Mouse (Mus musculus): ENCODE measurements around the gene Faim2. TPM values are rescaled to one million over a fixed set of nuclear protein-coding genes. Genes with fewer than 3 reads are reported as not detected.

Faim2 gene
- total RNA-seq (2021): under 1 TPM in 1 of 2 experiments, not detected in 1; 0.11 TPM

- no peak for DNase-seq (ENCODE audit: low spot score)
- intact Hi-C loops (cut with DNase I): no loop called here
Measured at GRCm38 (mm10) chr15:99527629-99528353, at the start of gene Faim2. Faim2 (minus strand) TSS chr15:99528165.

GRCm38 (mm10) chr15:99569123-99569522 is 41.2 kb upstream of the Faim2 start:
- no peak for DNase-seq (ENCODE audit: low spot score)
- intact Hi-C loops (cut with DNase I): no loop called here

- DNase-seq (ENCODE audit: low spot score): no peak
- intact Hi-C loops (cut with DNase I): no loop called here
Measured at GRCm38 (mm10) chr15:99568682-99569081, 40.7 kb upstream of the Faim2 start.

- no peak for DNase-seq (ENCODE audit: low spot score)
- intact Hi-C loops (cut with DNase I): no loop called here
Measured at GRCm38 (mm10) chr15:99567371-99567770, 39.4 kb upstream of the Faim2 start.

GRCm38 (mm10) chr15:99560246-99560645 is 32.3 kb upstream of the Faim2 start:
- intact Hi-C loops (cut with DNase I): no loop called here
- no peak for DNase-seq (ENCODE audit: low spot score)

- DNase-seq (ENCODE audit: low spot score): no peak
- intact Hi-C loops (cut with DNase I): no loop called here
Measured at GRCm38 (mm10) chr15:99558947-99559346, 31.0 kb upstream of the Faim2 start.

GRCm38 (mm10) chr15:99553767-99554166 is 25.8 kb upstream of the Faim2 start:
- intact Hi-C loops (cut with DNase I): no loop called here
- no peak for DNase-seq (ENCODE audit: low spot score)

GRCm38 (mm10) chr15:99549901-99550300 is 21.9 kb upstream of the Faim2 start:
- intact Hi-C loops (cut with DNase I): no loop called here
- no peak for DNase-seq (ENCODE audit: low spot score)

- no peak for DNase-seq (ENCODE audit: low spot score)
- intact Hi-C loops (cut with DNase I): no loop called here
Measured at GRCm38 (mm10) chr15:99547732-99548131, 19.8 kb upstream of the Faim2 start.

GRCm38 (mm10) chr15:99546596-99546995 is 18.6 kb upstream of the Faim2 start:
- DNase-seq (ENCODE audit: low spot score): no peak

GRCm38 (mm10) chr15:99544047-99544446 is 16.1 kb upstream of the Faim2 start:
- DNase-seq (ENCODE audit: low spot score): no peak
- intact Hi-C loops (cut with DNase I): no loop called here

More at GRCm38 (mm10) chr15:99546596-99546995, 18.6 kb upstream of the Faim2 start:
- intact Hi-C loops (cut with DNase I): no loop called here

- intact Hi-C loops (cut with DNase I): no loop called here
- DNase-seq (ENCODE audit: low spot score): no peak
Measured at GRCm38 (mm10) chr15:99539891-99540290, 11.9 kb upstream of the Faim2 start.

GRCm38 (mm10) chr15:99536889-99537862 is 9.2 kb upstream of the Faim2 start:
- intact Hi-C loops (cut with DNase I): no loop called here
- DNase-seq (ENCODE audit: low spot score): no peak

- intact Hi-C loops (cut with DNase I): no loop called here
- DNase-seq (ENCODE audit: low spot score): no peak
Measured at GRCm38 (mm10) chr15:99532023-99532422, 4.1 kb upstream of the Faim2 start.

- no peak for DNase-seq (ENCODE audit: low spot score)
- intact Hi-C loops (cut with DNase I): no loop called here
Measured at GRCm38 (mm10) chr15:99531146-99531545, 3.2 kb upstream of the Faim2 start.

- intact Hi-C loops (cut with DNase I): no loop called here
- no peak for DNase-seq (ENCODE audit: low spot score)
Measured at GRCm38 (mm10) chr15:99526681-99527080, 1.3 kb downstream of the Faim2 start.

GRCm38 (mm10) chr15:99520306-99520705 is 7.7 kb downstream of the Faim2 start:
- intact Hi-C loops (cut with DNase I): no loop called here
- no peak for DNase-seq (ENCODE audit: low spot score)

GRCm38 (mm10) chr15:99519626-99520025 is 8.3 kb downstream of the Faim2 start:
- intact Hi-C loops (cut with DNase I): no loop called here
- no peak for DNase-seq (ENCODE audit: low spot score)

- no peak for DNase-seq (ENCODE audit: low spot score)
- intact Hi-C loops (cut with DNase I): no loop called here
Measured at GRCm38 (mm10) chr15:99517715-99518114, 10.2 kb downstream of the Faim2 start.

- DNase-seq (ENCODE audit: low spot score): no peak
- intact Hi-C loops (cut with DNase I): no loop called here
Measured at GRCm38 (mm10) chr15:99516715-99517114, 11.2 kb downstream of the Faim2 start.

All from heart, postnatal 25 days (tissue).